Mouse (Mus musculus): ENCODE measurements around the gene Ephx1.

The Ephx1 gene

DNA sequence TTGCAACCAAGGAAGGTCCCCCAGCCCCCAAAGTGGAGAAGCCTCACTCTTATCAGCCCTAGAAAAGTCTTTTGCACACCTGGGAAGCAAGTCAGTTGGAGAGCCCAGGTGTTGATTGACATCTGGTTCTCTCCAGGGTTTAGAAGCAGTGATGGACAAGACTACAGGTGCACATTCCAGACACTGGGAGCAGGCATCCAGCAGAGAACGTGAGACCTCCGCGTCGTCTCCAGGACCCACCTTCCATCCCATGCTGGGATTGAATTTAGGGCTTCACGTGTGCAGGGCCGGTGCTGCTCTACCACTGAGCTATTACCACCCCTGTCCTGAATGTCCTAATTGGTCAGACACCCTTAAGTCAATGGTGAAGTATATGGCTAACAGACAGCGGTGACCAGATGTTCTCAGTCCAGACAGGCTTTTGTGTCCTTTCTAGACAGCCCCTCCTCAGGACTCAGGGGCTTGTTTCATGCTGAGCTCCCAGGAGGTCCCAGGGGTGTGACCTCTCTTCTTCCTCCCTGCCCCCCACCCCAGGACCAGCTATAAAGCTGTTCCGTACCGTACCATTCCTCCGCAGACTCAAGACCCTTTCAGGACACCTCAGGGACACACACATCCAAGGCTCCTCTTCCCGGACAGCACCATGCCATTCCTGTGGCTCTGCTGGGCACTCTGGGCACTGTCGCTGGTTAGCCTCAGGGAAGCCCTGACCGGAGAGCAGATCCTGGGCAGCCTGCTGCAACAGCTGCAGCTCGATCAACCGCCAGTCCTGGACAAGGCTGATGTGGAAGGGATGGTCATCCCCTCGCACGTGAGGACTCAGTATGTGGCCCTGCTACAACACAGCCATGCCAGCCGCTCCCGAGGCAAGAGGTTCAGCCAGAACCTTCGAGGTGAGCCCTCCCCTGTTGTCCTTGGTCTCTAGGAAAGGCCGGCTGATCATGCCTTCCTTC, 86.0 kb downstream of the Ephx1 start, which contains the start of gene Lefty1:
Gene Lefty1, plus strand, starts transcription at position 556 of the 953 bp plus-strand sequence.
- DNase-seq, result no peak

DNA sequence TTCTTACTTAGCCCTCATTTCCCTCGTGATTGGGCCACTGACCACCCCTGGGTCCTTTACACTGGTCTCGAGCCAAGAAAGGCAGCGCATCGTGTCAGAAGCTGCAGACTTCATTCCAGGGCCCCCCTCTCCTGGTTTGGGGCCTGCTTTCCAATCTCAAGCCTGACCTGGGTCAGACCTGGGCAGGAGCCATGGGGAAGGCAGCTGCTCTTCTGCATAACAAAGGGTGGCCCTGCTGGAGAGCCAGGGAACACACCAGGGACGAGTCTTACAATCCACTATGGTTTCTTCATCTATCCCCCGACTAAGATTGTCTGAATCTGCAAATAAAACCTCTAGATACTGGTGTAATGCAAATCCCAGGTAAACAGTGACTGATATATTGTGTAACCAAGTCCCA, 87.0 kb downstream of the Ephx1 start:
- DNase-seq, result no peak

DNA sequence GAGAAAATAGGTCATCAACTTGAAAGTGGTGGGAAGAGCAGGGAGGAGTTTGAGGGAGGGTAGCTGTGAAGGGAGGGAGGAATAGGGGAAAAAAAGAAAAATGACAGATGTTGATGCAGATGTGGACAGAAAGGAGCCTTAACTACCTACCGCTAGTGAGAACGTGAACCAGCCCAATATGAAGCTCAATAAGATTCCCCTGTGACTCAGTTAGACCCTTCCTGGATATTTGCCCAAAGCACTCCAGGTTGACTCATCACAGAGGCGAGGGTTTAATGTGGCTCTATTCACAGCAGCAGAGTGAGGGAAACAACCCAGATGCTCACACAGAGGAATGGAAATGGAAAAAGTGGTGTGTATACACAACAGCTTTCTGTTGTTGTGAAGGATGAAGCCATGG, 89.6 kb downstream of the Ephx1 start:
- no peak for DNase-seq

DNA sequence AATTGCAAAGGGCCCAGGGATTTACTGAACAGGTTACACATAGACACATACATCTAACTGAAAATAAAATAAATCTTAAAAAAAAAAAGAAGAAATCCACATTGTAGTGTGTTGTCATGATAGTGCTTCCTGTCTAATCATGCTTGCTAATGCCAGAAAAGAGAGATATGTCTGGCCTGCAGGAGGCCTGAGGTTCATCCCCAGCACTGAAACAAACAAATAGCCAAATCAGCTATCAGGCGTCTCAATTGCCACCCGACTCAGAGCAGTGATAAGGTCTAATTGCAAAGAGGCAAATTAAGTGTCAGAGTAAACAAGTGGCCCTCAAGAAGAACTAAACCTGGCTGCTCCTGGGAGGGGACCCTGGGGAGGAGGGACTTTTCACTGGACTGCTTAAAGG, 91.1 kb downstream of the Ephx1 start:
- DNase-seq, result no peak

DNA sequence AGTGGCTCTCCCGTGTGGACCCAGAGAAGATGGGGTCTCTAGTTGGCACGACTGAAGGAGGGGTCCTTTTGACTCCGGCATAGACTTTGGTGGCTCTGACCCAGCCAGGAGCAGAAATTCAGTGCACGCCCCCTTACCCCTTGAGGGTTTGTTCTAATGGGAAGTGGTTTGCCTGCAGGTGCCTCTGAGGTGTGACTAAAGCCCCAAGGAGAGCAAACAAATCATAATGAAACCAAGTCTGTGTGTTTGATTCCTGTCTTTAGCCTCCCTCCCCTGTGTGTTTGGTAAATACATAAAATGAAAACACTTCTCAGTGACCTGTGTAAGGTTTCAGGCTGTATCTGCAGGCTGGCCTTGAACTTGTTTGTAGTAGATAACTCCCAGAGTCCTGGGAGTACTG, 94.4 kb downstream of the Ephx1 start:
- no peak for DNase-seq
